Mouse (Mus musculus) CD4-positive naive resting alpha-beta T cell, adult 76 days (primary cell): ENCODE results near the gene Fam167b. TPM values are rescaled to one million over a fixed set of nuclear protein-coding genes. Genes with fewer than 3 reads are reported as not detected.

Experiments
- total RNA-seq: library from RNA; stranded (reverse); gene quantifications from one replicate; pipeline ENCODE4 v1.2.4, GENCODE M21; 2023

The Fam167b gene
- 1.2 TPM for total RNA-seq

GRCm38 (mm10) chr4:129578466-129578865 lies at the start of gene Fam167b:
TSS of gene Fam167b (minus strand) at chr4:129578549.

GRCm38 (mm10) chr4:129623681-129624091 lies 45.3 kb upstream of the Fam167b start, which contains the start of gene Ccdc28b:
TSS of gene Ccdc28b (minus strand) at chr4:129623947.

GRCm38 (mm10) chr4:129618786-129619691 lies 40.7 kb upstream of the Fam167b start, which contains the start of gene Iqcc:
TSS of gene Iqcc (minus strand) at chr4:129619099.

DNA sequence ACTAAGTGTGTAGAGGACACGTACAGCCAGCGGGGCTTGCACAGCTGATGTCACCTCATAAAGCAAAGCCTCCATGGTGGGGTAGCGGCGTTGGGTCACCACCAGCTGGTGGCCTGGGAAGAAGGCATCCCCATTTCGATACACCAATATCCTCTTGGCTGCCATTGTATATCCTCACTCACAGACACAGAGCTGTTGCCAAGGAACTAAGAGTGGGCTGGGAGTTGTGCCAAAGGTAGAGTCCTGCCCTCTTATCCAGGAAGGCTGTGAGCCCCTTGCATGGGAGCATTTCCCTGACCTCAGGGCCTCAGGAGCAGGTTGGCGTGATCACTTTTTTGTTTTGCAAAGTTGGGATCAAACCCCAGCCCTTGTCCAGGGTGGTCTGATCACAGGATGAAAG lies 35.7 kb upstream of the Fam167b start, which contains the start of gene Dcdc2b:
TSS of gene Dcdc2b (minus strand) at position 165 of the 400 bp plus-strand sequence.

DNA sequence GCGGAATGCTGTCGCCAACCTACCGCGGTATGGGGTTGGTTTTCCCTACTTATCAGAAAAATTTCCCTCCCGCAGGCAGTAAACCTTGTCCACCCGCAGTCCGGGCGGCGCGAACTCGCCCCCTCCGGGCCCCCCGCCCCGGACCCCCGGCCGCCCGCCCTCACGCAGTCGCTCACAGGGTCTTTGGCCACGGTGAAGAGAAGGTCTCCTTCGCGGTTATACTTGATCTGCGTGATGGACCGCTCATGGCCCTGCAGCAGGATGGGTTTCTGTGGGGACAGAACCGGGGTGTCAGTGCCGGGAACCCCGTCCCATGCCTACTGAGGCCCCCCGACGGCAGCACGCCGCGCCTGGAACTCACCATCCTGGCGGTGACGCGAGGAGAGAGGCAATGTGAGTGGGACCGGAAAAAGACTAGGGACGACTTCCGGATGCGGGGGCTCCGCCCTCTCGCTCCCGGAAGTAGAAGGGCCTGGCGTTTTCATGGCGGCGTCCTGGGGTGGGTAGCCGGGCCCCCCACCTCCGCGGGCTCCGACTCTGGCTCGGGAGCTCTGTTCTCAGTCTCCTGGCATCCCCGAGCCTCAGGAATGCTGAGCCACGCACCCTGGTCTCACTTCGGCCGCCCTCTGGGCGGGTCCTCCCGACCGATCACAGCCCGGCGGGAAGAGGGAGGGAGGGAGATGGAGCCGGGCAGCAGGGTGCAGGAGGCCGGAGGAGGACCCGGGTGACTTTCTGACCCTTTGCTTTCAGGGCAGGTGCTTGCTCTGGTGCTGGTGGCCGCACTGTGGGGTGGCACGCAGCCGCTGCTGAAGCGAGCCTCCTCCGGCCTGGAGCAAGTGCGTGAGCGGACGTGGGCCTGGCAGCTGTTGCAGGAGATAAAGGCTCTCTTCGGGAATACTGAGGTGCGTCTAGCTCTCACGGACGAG lies 22.1 kb upstream of the Fam167b start, which contains the start of the genes Eif3i and Tmem234:
TSS of gene Eif3i (minus strand) at position 416 of the 926 bp plus-strand sequence.
TSS of gene Tmem234 (plus strand) at position 436 of the 926 bp plus-strand sequence.

GRCm38 (mm10) chr4:129573430-129573829 lies 4.9 kb downstream of the Fam167b start, which contains the start of gene Lck:
TSS of gene Lck (minus strand) at chr4:129573641.

DNA sequence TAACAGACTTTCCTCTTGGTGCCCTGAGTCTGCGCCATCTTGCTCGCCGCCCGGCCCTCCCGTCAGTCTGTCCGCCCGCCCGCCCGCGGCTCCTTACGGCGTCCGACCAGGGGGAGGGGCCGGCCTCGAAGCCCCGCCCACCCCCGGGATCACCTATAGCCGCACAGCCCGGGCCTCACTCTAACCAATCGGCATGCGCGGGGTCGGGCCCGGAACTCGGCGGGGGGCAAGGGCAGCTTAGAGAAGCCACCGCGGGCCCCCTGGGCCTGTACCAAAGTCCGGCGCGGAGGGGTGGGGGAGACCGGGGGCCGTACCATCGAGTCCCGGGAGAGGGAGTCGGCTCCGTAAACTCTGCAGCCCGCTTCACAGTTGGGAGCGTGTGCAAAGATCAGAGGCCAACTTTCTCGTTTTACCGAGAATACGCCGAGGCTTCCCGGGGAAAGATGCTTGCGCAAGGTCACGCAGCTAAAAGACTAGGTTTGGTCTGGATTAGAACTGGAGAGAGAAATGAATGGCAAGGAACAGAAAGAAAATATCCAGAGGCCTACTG lies 35.7 kb downstream of the Fam167b start, which contains the start of gene Hdac1:
TSS of gene Hdac1 (minus strand) at position 122 of the 550 bp plus-strand sequence.

Other genes starting within 250 kb of the Fam167b start
- gene Rbbp4, start 243.2 kb downstream of the Fam167b start, total RNA-seq, result 168 TPM
- gene Zbtb8os, start 242.9 kb downstream of the Fam167b start, total RNA-seq, result 35.2 TPM
- gene Zbtb8a, start 200.4 kb downstream of the Fam167b start, total RNA-seq, result 1.8 TPM
- not detected for gene Zbtb8b, start 137.7 kb downstream of the Fam167b start, total RNA-seq
- 163 TPM for gene Bsdc1, start 117.0 kb downstream of the Fam167b start, total RNA-seq
- gene Tssk3, start 87.5 kb downstream of the Fam167b start, total RNA-seq, result not detected
- gene Fam229a, start 87.4 kb downstream of the Fam167b start, total RNA-seq, result 1.9 TPM
- gene Marcksl1, start 65.0 kb downstream of the Fam167b start, total RNA-seq, result 19.7 TPM
- gene Hdac1, start 35.8 kb downstream of the Fam167b start, total RNA-seq, result 127 TPM
- gene Lck, start 4.9 kb downstream of the Fam167b start, total RNA-seq, result 749 TPM
- 173 TPM for gene Eif3i, start 22.1 kb upstream of the Fam167b start, total RNA-seq
- 173 TPM for gene Tmem234, start 22.1 kb upstream of the Fam167b start, total RNA-seq
- 3.7 TPM for gene Dcdc2b, start 35.7 kb upstream of the Fam167b start, total RNA-seq
- 17.3 TPM for gene Iqcc, start 40.5 kb upstream of the Fam167b start, total RNA-seq
- gene Ccdc28b, start 45.4 kb upstream of the Fam167b start, total RNA-seq, result 6.2 TPM
- gene Txlna, start 62.5 kb upstream of the Fam167b start, total RNA-seq, result 63.2 TPM
- 31.4 TPM for gene Kpna6, start 94.2 kb upstream of the Fam167b start, total RNA-seq
- 13.0 TPM for gene Tmem39b, start 118.3 kb upstream of the Fam167b start, total RNA-seq
- 126 TPM for gene Khdrbs1, start 163.8 kb upstream of the Fam167b start, total RNA-seq
- gene Ptp4a2, start 232.7 kb upstream of the Fam167b start, total RNA-seq, result 326 TPM